In the genomic region with DNA sequence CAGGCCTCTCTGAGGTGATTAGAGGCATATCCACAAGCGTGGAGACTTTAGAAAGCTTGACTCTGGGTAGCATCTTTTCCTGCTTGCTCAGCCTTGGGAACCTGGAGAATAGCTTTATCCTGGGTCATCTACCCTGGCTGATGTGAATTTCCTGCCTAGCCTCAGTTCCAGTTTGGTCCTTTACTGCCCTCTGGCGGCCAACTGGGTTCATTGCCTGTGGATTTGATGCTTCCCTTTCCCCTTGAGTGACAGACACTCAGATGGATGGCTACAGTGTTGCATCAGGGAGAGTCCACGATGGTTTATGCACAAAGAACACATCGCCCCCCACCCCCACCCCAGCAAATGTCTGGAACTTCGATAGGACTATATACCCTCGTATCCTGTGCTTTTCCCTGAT, we compare ENCODE assay signal across 8 mouse cellular contexts.
DNase-seq lines count a peak whose midpoint lies in the region.

No protein-coding gene starts in this region.

- peak; percentile 51 for DNase-seq in 416B (ENCODE audit: low read depth)
- peak; percentile 48 for DNase-seq in adrenal gland, adult 8-10 months
- peak; percentile 90 for DNase-seq in embryo, embryonic 10.5 days (ENCODE audit: low spot score)
- DNase-seq in heart, adult 8-10 months (ENCODE audit: low spot score) = peak; percentile 55
- peak; percentile 69 to 81 for DNase-seq in kidney, postnatal 25 days
- peak; percentile 29 to 50 for DNase-seq in lung, adult 18-20 months
- peak; percentile 43 for DNase-seq in retina, adult 2 months (ENCODE audit: low read depth, low spot score)
- DNase-seq in urinary bladder, postnatal 14 days (ENCODE audit: low spot score) = peak; percentile 68

Comparison
In these comparisons a context has a peak if more than half of its experiments do, and no peak if none do; other contexts are left out.
1. Peak in every context shown above with its lines: DNase-seq.
2. DNase-seq: peak in every context shown above with its lines; median percentile 90 in embryo, embryonic 10.5 days; 75 in kidney, postnatal 25 days; 68 in urinary bladder, postnatal 14 days; 55 in heart, adult 8-10 months; 51 in 416B; 48 in adrenal gland, adult 8-10 months; 43 in retina, adult 2 months; 40 in lung, adult 18-20 months.